Mouse (Mus musculus): ENCODE results near the gene Fcho1. TPM values are rescaled to one million over a fixed set of nuclear protein-coding genes. Genes with fewer than 3 reads are reported as not detected.
"Not testable (repeated sequence)": the region's sequence is repeated elsewhere in the genome, so short reads cannot be mapped to it uniquely, and the experiment has no call there.

Fcho1 gene
- total RNA-seq (2014; fragmentation: Nextera tagmentation) (62.4 and 98.0 TPM in 2 replicates), total RNA-seq (2017) (39.8 and 76.7 TPM in 2 replicates)

GRCm38 (mm10) chr8:71725122-71725924, at the start of gene Fcho1:
Fcho1 (minus strand) TSS chr8:71725716.
- ATAC-seq (replicated peaks; ENCODE audit: poor library complexity, severe bottlenecking) = peak; percentile 54

- no peak for ATAC-seq (replicated peaks; ENCODE audit: poor library complexity, severe bottlenecking)
These were observed 45.8 kb upstream of the Fcho1 start for GRCm38 (mm10) chr8:71771336-71771735.

GRCm38 (mm10) chr8:71758816-71759215, 33.3 kb upstream of the Fcho1 start:
- no peak for ATAC-seq (replicated peaks; ENCODE audit: poor library complexity, severe bottlenecking)

DNA sequence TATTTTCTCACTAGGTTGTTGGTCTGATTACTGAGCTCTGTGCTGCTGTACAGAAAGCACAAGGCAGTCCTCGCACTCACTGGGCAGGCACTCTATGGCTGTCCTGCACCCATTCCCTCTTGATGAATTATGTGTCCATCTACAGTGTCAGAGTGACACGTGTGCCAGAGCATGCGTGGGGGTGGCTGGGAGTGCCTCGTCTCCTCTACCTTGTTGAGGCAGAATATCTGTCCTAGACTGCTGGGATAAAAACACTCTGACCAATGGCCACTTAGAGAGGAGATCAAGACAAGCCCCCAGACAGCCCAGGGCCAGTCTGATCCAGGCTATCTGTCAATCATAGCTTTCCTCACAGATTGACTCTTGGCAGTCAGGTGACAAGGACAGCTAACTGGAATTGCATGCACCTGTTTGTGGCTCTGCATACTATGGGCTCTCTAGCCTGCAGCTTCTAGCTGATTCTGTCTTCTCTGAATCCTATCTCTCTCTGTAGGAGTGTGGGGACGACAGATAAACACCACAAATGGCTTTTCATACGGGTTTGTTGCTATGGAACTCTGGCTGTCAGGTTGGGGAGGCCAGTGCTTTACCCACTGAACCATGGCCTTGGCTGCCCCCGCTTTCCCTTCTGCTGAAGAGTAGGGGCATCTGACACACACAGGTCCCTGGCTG, 27.5 kb upstream of the Fcho1 start:
- ATAC-seq (replicated peaks; ENCODE audit: poor library complexity, severe bottlenecking) = not testable (repeated sequence)

DNA sequence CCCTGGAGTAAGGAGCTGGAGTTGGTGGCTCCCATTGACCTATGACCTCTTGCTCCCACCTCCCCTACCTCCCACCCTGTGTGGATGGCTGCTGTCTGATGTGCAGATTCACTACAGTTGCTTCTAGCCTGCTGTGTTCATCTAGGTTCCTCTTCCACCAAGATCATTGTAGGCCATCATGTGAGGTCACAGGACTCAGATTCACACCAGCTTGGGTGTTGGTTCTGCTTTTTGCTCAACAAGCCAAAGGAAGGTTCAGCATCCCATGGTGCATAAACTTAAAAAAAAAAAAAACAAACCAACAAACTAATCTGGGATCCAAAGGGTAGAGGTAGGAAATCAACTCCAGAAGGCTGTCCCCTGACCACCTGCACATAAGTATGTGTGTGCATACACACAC, 26.7 kb upstream of the Fcho1 start:
- peak; percentile 83 for ATAC-seq (replicated peaks; ENCODE audit: poor library complexity, severe bottlenecking)

GRCm38 (mm10) chr8:71751337-71751886, 25.9 kb upstream of the Fcho1 start:
- not testable (repeated sequence) for ATAC-seq (replicated peaks; ENCODE audit: poor library complexity, severe bottlenecking)

- ATAC-seq (replicated peaks; ENCODE audit: poor library complexity, severe bottlenecking) = not testable (repeated sequence)
These were observed 24.0 kb upstream of the Fcho1 start for GRCm38 (mm10) chr8:71749321-71750075.

- ATAC-seq (replicated peaks; ENCODE audit: poor library complexity, severe bottlenecking) = peak; percentile 93
These were observed 21.6 kb upstream of the Fcho1 start for GRCm38 (mm10) chr8:71747082-71747481.

GRCm38 (mm10) chr8:71745322-71745721, 19.8 kb upstream of the Fcho1 start:
- ATAC-seq (replicated peaks; ENCODE audit: poor library complexity, severe bottlenecking) = no peak

DNA sequence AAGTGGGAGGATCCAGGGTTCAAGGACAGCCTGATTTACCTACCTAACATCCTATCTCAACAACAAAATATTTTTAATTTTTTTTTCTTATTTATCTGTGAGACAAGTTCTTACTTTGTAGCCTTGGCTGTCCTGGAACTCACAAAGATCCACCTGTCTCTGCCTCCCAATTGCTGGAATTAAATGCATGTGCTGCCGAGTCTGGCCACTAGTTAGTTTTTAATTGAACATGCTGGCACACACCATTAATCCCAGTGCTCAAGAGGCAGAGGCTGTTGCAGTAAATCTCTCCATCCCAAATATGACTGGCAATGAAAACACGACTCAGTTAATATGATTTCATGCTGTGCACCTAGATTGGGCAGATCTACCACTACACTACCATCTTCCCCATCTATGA, 17.3 kb upstream of the Fcho1 start:
- ATAC-seq (replicated peaks; ENCODE audit: poor library complexity, severe bottlenecking) = no peak

DNA sequence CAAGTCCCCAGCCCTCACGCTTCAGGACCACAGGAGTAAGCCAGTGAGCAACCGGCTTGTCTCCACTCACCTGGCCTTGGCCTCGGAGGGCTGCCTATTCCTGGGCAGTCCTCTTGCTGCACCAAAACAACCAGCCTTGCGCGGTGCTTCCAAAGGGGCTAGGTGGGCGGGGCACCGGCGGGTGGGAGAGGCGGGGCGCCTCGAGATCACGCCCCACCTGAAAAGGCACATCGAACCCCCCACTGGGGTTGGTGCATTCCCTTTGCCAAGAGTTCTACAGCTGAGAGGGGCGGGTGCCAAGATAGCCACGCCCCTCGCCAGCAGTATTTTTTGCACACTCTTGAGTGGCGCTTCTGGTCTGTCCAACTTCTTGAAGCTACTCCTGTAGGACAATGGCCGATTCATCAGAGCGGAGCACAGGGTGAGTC, 16.2 kb upstream of the Fcho1 start:
- peak; percentile 23; the same call in 1 of the 2 replicates for ATAC-seq (replicated peaks; ENCODE audit: poor library complexity, severe bottlenecking)

DNA sequence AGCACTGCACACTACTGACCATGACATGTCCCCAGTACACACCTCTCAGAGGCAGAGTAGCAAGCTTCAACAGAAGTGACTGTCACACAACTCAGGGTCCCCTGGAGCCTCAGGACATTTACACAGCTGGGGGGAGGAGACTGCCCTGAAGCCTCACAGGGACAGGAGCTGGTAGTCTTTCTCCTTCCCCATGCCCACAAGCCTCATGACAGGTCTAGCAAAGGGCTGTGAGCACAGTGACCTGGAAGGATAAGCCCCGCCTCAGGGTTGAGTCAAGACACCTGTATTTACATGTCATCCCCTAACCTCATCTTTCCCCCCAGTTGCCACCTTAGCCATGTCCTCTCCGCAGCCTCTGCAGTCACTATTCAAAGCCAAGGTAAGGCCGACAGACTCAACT, 15.7 kb upstream of the Fcho1 start:
- ATAC-seq (replicated peaks; ENCODE audit: poor library complexity, severe bottlenecking) = no peak

DNA sequence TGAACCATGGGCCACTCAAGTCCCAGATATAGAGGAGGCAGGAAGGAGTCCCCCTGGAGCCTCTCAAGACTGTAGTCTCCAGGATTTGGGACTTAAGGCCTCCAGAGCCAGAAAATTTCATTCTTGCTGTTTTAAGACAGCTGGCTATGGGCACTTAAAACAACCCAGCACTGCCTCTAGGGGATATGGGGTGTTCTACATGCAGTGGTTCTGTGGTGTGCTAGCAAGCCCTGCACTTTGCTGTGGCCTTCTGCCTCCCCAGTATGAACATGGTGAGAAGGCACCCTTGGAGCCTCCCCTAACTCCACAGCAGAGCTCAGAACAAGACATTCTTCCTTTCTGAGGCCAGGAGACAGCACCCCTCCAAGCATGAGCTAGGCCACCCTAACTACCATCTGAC, 12.8 kb upstream of the Fcho1 start:
- ATAC-seq (replicated peaks; ENCODE audit: poor library complexity, severe bottlenecking) = not testable (repeated sequence)

DNA sequence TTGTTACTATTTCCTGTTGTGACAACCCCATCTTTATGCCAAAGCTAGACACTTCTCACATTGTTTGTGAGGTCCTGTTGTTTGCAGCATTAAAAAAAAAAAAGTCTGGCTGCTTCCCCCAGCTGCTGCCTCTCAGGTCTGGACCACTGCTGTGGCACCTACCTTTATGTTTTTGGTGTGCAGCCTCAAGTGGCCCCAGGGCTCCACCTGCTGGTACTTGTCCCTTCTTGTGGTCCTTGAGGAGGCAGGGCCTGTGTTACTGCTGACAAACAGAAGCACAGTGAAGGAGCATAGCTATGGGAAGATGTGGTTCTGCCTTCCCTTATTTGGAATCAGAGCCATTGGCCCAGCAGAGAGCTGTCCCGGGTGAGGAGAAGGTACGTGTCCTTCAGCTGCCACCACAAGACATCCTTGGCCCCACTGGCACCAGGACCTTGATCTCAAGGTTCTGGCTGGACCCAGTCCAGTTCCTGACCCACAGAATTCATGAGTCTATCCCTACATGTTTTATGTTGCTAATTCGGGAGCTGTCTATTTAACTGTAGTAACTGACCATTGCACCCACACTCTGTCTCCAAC, 6.2 kb upstream of the Fcho1 start:
- ATAC-seq (replicated peaks; ENCODE audit: poor library complexity, severe bottlenecking) = peak; percentile 57

- ATAC-seq (replicated peaks; ENCODE audit: poor library complexity, severe bottlenecking) = peak; percentile 52
These were observed 3.5 kb upstream of the Fcho1 start for GRCm38 (mm10) chr8:71728826-71729620.

DNA sequence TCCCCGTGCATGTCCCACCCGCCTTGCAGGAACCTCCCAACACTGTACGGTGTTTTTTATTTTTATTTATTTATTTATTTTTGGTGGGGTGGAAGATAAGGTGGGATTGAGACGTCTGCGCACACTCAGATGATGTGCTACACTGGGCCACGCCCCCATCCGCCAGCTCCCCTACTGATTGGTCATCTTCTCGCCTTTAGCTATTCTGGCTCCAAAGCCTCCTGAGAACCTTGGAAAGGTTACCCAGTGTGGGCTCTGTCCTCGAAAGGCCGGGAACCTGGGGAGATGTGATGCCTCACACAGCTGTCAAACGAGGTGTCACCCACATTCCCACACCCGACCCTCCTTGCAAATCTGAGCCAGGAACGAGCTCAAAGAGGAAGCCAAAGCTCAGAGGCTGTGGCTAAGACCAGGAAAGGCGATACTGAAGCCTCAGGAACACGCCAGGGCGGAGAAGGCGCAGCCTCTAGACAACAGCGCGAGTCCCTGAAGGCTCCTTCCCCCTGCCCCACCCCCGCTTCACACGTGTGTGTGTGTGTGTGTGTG, 2.8 kb upstream of the Fcho1 start:
- ATAC-seq (replicated peaks; ENCODE audit: poor library complexity, severe bottlenecking) = peak; percentile 40

- ATAC-seq (replicated peaks; ENCODE audit: poor library complexity, severe bottlenecking) = no peak
These were observed 1.1 kb downstream of the Fcho1 start for GRCm38 (mm10) chr8:71724389-71724788.

DNA sequence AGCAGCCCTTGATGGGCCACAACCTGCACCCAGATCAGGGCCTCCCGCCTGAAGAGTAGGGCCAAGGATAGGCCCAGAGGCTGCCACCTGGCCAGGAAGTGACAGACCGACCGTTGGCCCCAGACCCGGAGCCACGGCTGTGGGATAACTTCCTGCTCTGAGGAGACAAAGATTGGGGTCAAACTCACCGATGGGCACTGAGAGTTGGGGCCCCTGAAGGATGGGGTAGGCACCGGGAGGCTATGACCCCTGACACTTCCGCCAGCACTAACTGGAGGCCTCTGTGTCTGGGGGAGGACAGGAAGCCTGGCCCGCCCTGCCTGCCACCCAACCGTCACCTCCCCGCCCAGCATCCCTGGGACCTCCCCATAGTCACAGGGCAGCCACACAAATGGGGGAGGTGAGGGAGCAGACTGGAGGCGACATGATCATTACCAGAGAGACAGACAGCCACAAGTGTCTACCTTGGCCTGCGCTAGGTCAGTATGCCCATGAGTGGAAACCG, 2.4 kb downstream of the Fcho1 start:
- ATAC-seq (replicated peaks; ENCODE audit: poor library complexity, severe bottlenecking) = peak; percentile 80

DNA sequence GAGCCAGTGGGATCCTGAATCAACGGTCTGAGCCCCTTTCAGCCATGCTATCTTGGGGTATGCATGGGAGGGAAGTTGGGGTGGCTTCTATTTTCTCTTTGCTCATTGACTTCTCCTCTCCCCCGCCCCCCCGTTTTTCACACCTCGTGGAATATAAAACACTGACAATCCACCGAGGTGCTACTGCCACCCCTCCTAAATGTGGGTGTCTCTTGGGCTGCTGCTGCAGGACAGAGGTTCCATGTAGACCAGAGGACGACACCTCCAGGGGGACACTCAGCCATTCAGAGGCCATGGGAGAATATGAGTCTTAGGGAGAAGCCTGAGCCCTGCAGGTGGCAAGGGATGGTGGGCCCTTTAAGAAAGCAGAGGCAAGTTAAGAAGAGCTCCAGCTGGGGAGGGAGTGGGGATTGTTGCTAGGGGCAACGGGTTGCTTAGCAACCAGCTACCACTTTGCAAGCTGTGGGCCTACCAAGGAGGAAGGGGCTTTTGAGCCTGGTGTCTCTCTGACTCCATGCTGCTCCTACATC, 5.5 kb downstream of the Fcho1 start:
- no peak for ATAC-seq (replicated peaks; ENCODE audit: poor library complexity, severe bottlenecking)
